Comparison of ENCODE assay signal across 28 mouse cellular contexts in genomic region chr8:120577821-120578220, GRCm38 (mm10). TPM values are rescaled to one million over a fixed set of nuclear protein-coding genes. Genes with fewer than 3 reads are reported as not detected.
A peak's percentile ranks its signal among the peaks of the same experiment; 100 is the strongest.
DNase-seq lines count a peak whose midpoint lies in the region; ATAC-seq lines count a peak whose summit lies in the region.
"Had no signal": no experiment of that assay in that cellular context is flagged by ENCODE, and none has a peak within 500 bp of the region (broad histone marks: within the 10 kb centered on the region; RNA-seq: fewer than 3 reads in every experiment).

No protein-coding gene starts in this region.

- WGBS in hindbrain, embryonic 12.5 days: 81% methylated on average over 17 of the region's 17 CpGs
- WGBS in hindbrain, embryonic 11.5 days: 86% methylated on average over 17 of the region's 17 CpGs
- WGBS in midbrain, embryonic 12.5 days: 92% methylated on average over 17 of the region's 17 CpGs
- 79% methylated on average over 17 of the region's 17 CpGs for WGBS in midbrain, embryonic 16.5 days

- no peak overlapping the region for H3K4me3 ChIP-seq in hindbrain, embryonic 12.5 days
- H3K4me3 ChIP-seq in hindbrain, embryonic 11.5 days (ENCODE audit: low read depth, low read length): no peak overlapping the region
- H3K4me3 ChIP-seq in midbrain, embryonic 12.5 days: no peak overlapping the region
- H3K4me3 ChIP-seq in midbrain, embryonic 16.5 days (ENCODE audit: low read depth, low read length): no peak overlapping the region
- H3K4me3 ChIP-seq: erythroblast, embryonic 14.5 days; hindbrain, embryonic 10.5 days; kidney, embryonic 15.5 days; limb, embryonic 10.5 days; limb, embryonic 15.5 days; liver, embryonic 13.5 days; megakaryocyte, embryonic 14.5 days had no signal

- H3K9me3 ChIP-seq in hindbrain, embryonic 12.5 days (replicated peaks): no peaks in the 10 kb centered on the region
- no peaks in the 10 kb centered on the region for H3K9me3 ChIP-seq in hindbrain, embryonic 11.5 days (ENCODE audit: control insufficient read depth, low read length)
- H3K9me3 ChIP-seq in midbrain, embryonic 12.5 days: no peaks in the 10 kb centered on the region
- H3K9me3 ChIP-seq in midbrain, embryonic 16.5 days (replicated peaks; ENCODE audit: control insufficient read depth, low read length, poor library complexity, severe bottlenecking): no peaks in the 10 kb centered on the region
- H3K9me3 ChIP-seq: hindbrain, embryonic 10.5 days; kidney, embryonic 15.5 days; limb, embryonic 10.5 days; limb, embryonic 15.5 days; liver, embryonic 13.5 days; megakaryocyte, embryonic 14.5 days had no signal

- H3K36me3 ChIP-seq in hindbrain, embryonic 12.5 days: peaks cover 91% of the 10 kb centered on the region
- H3K36me3 ChIP-seq in hindbrain, embryonic 11.5 days (ENCODE audit: control insufficient read depth, insufficient read depth, low read length): peaks cover 22% of the 10 kb centered on the region
- H3K36me3 ChIP-seq in midbrain, embryonic 12.5 days: peaks cover 94% of the 10 kb centered on the region
- H3K36me3 ChIP-seq in midbrain, embryonic 16.5 days (ENCODE audit: control insufficient read depth, insufficient read depth, low read length): peaks cover 37% of the 10 kb centered on the region

- DNase-seq in cerebellum, postnatal 25 days: peak; percentile 66 to 70
- DNase-seq in hindbrain, embryonic 11.5 days (ENCODE audit: low spot score): no peak
- peak; percentile 77 for DNase-seq in brain, adult 2 months (ENCODE audit: low read depth, low spot score)
- no peak for DNase-seq in embryo, embryonic 9.5 days (ENCODE audit: extremely low spot score)
- DNase-seq: adrenal gland, postnatal 25 days; B cell, adult 2 months; forebrain, postnatal 0 days; gastrocnemius, postnatal 14 days; heart, postnatal 14 days; kidney, adult 18-20 months; kidney, postnatal 25 days; liver, embryonic 13.5 days; lung, adult 18-20 months; lung, postnatal 4 days; right cerebral cortex, adult 18-20 months; spleen, adult 18-20 months; thymus, postnatal 14 days had no signal

- no peaks in the 10 kb centered on the region for H3K27me3 ChIP-seq in hindbrain, embryonic 12.5 days
- H3K27me3 ChIP-seq in hindbrain, embryonic 11.5 days (ENCODE audit: control insufficient read depth, insufficient read depth, low read length): no peaks in the 10 kb centered on the region
- H3K27me3 ChIP-seq in midbrain, embryonic 12.5 days: no peaks in the 10 kb centered on the region
- no peaks in the 10 kb centered on the region for H3K27me3 ChIP-seq in midbrain, embryonic 16.5 days (ENCODE audit: control insufficient read depth, insufficient read depth, low read depth, low read length)
- H3K27me3 ChIP-seq: kidney, embryonic 15.5 days; limb, embryonic 15.5 days; liver, embryonic 13.5 days; megakaryocyte, embryonic 14.5 days had no signal

- no peak for ATAC-seq in cerebellum, adult (ENCODE audit: insufficient number of reproducible peaks, low FRiP score, low TSS enrichment)
- ATAC-seq in hindbrain, embryonic 12.5 days (ENCODE audit: low FRiP score): no peak
- ATAC-seq in hindbrain, embryonic 11.5 days (ENCODE audit: low FRiP score): no peak
- ATAC-seq in midbrain, embryonic 12.5 days (ENCODE audit: low FRiP score, low read depth): no peak
- ATAC-seq in midbrain, embryonic 16.5 days: no peak
- ATAC-seq: forebrain, postnatal 0 days; lung, postnatal 0 days had no signal

- no peak overlapping the region for H3K4me2 ChIP-seq in hindbrain, embryonic 12.5 days (replicated peaks)
- no peak overlapping the region for H3K4me2 ChIP-seq in hindbrain, embryonic 11.5 days (replicated peaks; ENCODE audit: low read depth, low read length)
- no peak overlapping the region for H3K4me2 ChIP-seq in midbrain, embryonic 12.5 days (replicated peaks)
- no peak overlapping the region for H3K4me2 ChIP-seq in midbrain, embryonic 16.5 days (ENCODE audit: low read length)
- H3K4me2 ChIP-seq: kidney, embryonic 15.5 days; limb, embryonic 15.5 days; liver, embryonic 13.5 days had no signal

- peak overlapping the region; percentile 3; the same call in 1 of the 2 replicates for H3K27ac ChIP-seq in hindbrain, embryonic 12.5 days
- no peak overlapping the region for H3K27ac ChIP-seq in hindbrain, embryonic 11.5 days (ENCODE audit: low read depth, low read length)
- H3K27ac ChIP-seq in midbrain, embryonic 12.5 days (replicated peaks): peak overlapping the region; percentile 49
- H3K27ac ChIP-seq in midbrain, embryonic 16.5 days (ENCODE audit: low read length): no peak overlapping the region; the same call in 1 of the 2 replicates
- H3K27ac ChIP-seq: hindbrain, embryonic 10.5 days; kidney, embryonic 15.5 days; limb, embryonic 10.5 days; limb, embryonic 15.5 days; liver, embryonic 13.5 days had no signal

- H3K4me1 ChIP-seq in hindbrain, embryonic 12.5 days: peaks cover 27% of the 10 kb centered on the region
- H3K4me1 ChIP-seq in hindbrain, embryonic 11.5 days (replicated peaks; ENCODE audit: control insufficient read depth, insufficient read depth, low read length): peaks cover 2% of the 10 kb centered on the region; the same call in 1 of the 2 replicates
- peaks cover 6% of the 10 kb centered on the region; the same call in 1 of the 2 replicates for H3K4me1 ChIP-seq in midbrain, embryonic 12.5 days
- no peaks in the 10 kb centered on the region for H3K4me1 ChIP-seq in midbrain, embryonic 16.5 days (ENCODE audit: control insufficient read depth, insufficient read depth, low read length)

- no peak overlapping the region for H3K9ac ChIP-seq in hindbrain, embryonic 12.5 days
- no peak overlapping the region for H3K9ac ChIP-seq in hindbrain, embryonic 11.5 days (ENCODE audit: low read depth, low read length)
- H3K9ac ChIP-seq in midbrain, embryonic 12.5 days (replicated peaks): no peak overlapping the region
- no peak overlapping the region for H3K9ac ChIP-seq in midbrain, embryonic 16.5 days (ENCODE audit: low read depth, low read length)
- H3K9ac ChIP-seq: forebrain, postnatal 0 days; kidney, embryonic 15.5 days; limb, embryonic 15.5 days; liver, embryonic 13.5 days had no signal

RNA-seq across cellular contexts. Expression of gene Gins2, which starts 11.3 kb away (rescaled TPM):
- 49.6 and 65.3 TPM in 2 replicates for polyA plus RNA-seq in hindbrain, embryonic 12.5 days (2016; fragmentation: Nextera tagmentation; extraction: Ambion mirVana)
- polyA plus RNA-seq in hindbrain, embryonic 11.5 days (2014; fragmentation: Nextera tagmentation; extraction: Ambion mirVana): 94.8 and 96.9 TPM in 2 replicates
- polyA plus RNA-seq in midbrain, embryonic 12.5 days (2016; fragmentation: Nextera tagmentation; extraction: Ambion mirVana): 73.7 and 84.8 TPM in 2 replicates
- 10.7 and 13.3 TPM in 2 replicates for polyA plus RNA-seq in midbrain, embryonic 16.5 days (2015; fragmentation: Nextera tagmentation; extraction: Ambion mirVana)

Comparison
In these comparisons a context has a peak if more than half of its experiments do, and no peak if none do; other contexts are left out.
1. H3K27ac ChIP-seq: peak in hindbrain, embryonic 12.5 days (single experiment) and midbrain, embryonic 12.5 days (single experiment); none in hindbrain, embryonic 11.5 days (single experiment) and midbrain, embryonic 16.5 days (single experiment).
2. DNase-seq: peak in cerebellum, postnatal 25 days (2 of 2) and brain, adult 2 months (single experiment); none in hindbrain, embryonic 11.5 days (single experiment) and embryo, embryonic 9.5 days (single experiment).